Comparison of ENCODE assay signal across 5 mouse cellular contexts in genomic region chr3:87563466-87563865, GRCm38 (mm10).
"Had no signal": no experiment of that assay in that cellular context is flagged by ENCODE, and none has a peak within 500 bp of the region (broad histone marks: within the 10 kb centered on the region; RNA-seq: fewer than 3 reads in every experiment).

No protein-coding gene starts in this region.

- DNase-seq: kidney, adult 8-10 months; kidney, postnatal 25 days; lung, adult 2 months; lung, postnatal 36 days; thymus, postnatal 25 days had no signal
